Mouse (Mus musculus) left cerebral cortex, adult 2 months (tissue): ENCODE data around the gene Otud7a. TPM values are rescaled to one million over a fixed set of nuclear protein-coding genes. Genes with fewer than 3 reads are reported as not detected.

Experiments
- DNase-seq, 2 experiments: peaks; one replicate each; pipeline ENCODE4 v3.0.0; 2021 to 2022; ENCODE audit warnings: low spot score in 2 of 2, mixed read lengths in 1 of 2; ENCODE audit errors: extremely low spot score in 1 of 2
- H3K27ac ChIP-seq: fragments of 200-600 bp; 2 replicates; pipeline ENCODE4 v1.8.1; 2022
- H3K4me3 ChIP-seq: fragments of 200-600 bp; 2 replicates; pipeline ENCODE4 v1.8.1; 2022
- CTCF ChIP-seq: fragments of 200-600 bp; IDR thresholded peaks from 2 replicates; pipeline ENCODE4 v1.8.1; 2022; ENCODE audit warnings: antibody characterized with exemption, mild to moderate bottlenecking, moderate library complexity
- intact Hi-C: fragments of 180-260 bp; cut with DNase I; formaldehyde crosslinking; loops from one replicate; pipeline ENCODE4 v1.15.1; 2025
- total RNA-seq, 2 experiments: library from RNA; stranded (reverse); gene quantifications; 2 replicates each; pipeline ENCODE4 v1.2.3; 2021

Gene Otud7a
- total RNA-seq, 2 experiments from 2014 or later, result 81.9 to 86.2 TPM

GRCm38 (mm10) chr7:63796001-63796632 is 351.6 kb downstream of the Otud7a start:
- Histone ChIP-seq H3K27ac (no peak overlapping the region), H3K4me3 (no peak overlapping the region)
- no peak for TF ChIP-seq CTCF
- intact Hi-C loops, result no loop called here
- no peak for DNase-seq

- Histone ChIP-seq H3K27ac (no peak overlapping the region), H3K4me3 (no peak overlapping the region)
- intact Hi-C loops, result no loop called here
- TF ChIP-seq CTCF, result no peak
- no peak for DNase-seq
These were observed 353.9 kb downstream of the Otud7a start for GRCm38 (mm10) chr7:63798446-63798845.

- H3K4me3 ChIP-seq, result no peak overlapping the region
- no peak for DNase-seq
- H3K27ac ChIP-seq, result no peak overlapping the region
- peak; percentile 8 for TF ChIP-seq CTCF
- intact Hi-C loops, result no loop called here
These were observed 354.8 kb downstream of the Otud7a start for GRCm38 (mm10) chr7:63799304-63799703.

GRCm38 (mm10) chr7:63802751-63803150 is 358.2 kb downstream of the Otud7a start:
- no peak overlapping the region for H3K27ac ChIP-seq
- intact Hi-C loops, result no loop called here
- H3K4me3 ChIP-seq, result no peak overlapping the region
- DNase-seq, result no peak
- no peak for TF ChIP-seq CTCF

Other genes starting within 250 kb of the Otud7a start
- 10 to 100 TPM; 24.0 to 24.6 TPM for gene Chrna7, start 232.2 kb upstream of the Otud7a start, total RNA-seq